Mouse (Mus musculus) heart, embryonic 10.5 days (tissue): Measurements from ENCODE around the gene Smoc1. TPM values are rescaled to one million over a fixed set of nuclear protein-coding genes. Genes with fewer than 3 reads are reported as not detected.

Experiments
- DNase-seq: peaks from one replicate; pipeline ENCODE4 v3.0.0-alpha.2; 2017; ENCODE audit warnings: low spot score
- H3K27ac ChIP-seq: fragments of 300-500 bp; sonication (generic); 2 replicates; pipeline ENCODE4 v1.5.1; 2016; ENCODE audit warnings: mild to moderate bottlenecking
- H3K27me3 ChIP-seq: fragments of 300-500 bp; sonication (generic); 2 replicates; pipeline ENCODE4 v1.6.1; 2016; ENCODE audit warnings: mild to moderate bottlenecking; ENCODE audit not compliant: poor library complexity, insufficient read depth, severe bottlenecking
- H3K36me3 ChIP-seq: fragments of 300-500 bp; sonication (generic); 2 replicates; pipeline ENCODE4 v1.6.1; 2016; ENCODE audit warnings: mild to moderate bottlenecking, moderate library complexity
- H3K4me1 ChIP-seq: fragments of 300-500 bp; sonication (generic); 2 replicates; pipeline ENCODE4 v1.6.1; 2016; ENCODE audit warnings: mild to moderate bottlenecking
- H3K4me3 ChIP-seq: fragments of 300-500 bp; sonication (generic); 2 replicates; pipeline ENCODE4 v1.5.1; 2016; ENCODE audit warnings: mild to moderate bottlenecking, moderate library complexity
- H3K9me3 ChIP-seq: fragments of 300-500 bp; sonication (generic); 2 replicates; pipeline ENCODE4 v1.6.1; 2016; ENCODE audit warnings: mild to moderate bottlenecking, moderate library complexity
- WGBS: fragments of 180-500 bp; shearing (Covaris S2); methylation state at CpG from one replicate; pipeline ENCODE4 v1.1.7; 2016; 5-methylcytosine and 5-hydroxymethylcytosine counted together
- polyA plus RNA-seq: library from polyadenylated mRNA; unstranded; fragments of >200 nt; fragmentation: Nextera tagmentation; extraction: Ambion mirVana; gene quantifications from 2 replicates; pipeline ENCODE4 v1.2.1, GENCODE M21; 2016

The Smoc1 gene
- polyA plus RNA-seq, 1 experiment from 2014 or later: 6.2 TPM

DNA sequence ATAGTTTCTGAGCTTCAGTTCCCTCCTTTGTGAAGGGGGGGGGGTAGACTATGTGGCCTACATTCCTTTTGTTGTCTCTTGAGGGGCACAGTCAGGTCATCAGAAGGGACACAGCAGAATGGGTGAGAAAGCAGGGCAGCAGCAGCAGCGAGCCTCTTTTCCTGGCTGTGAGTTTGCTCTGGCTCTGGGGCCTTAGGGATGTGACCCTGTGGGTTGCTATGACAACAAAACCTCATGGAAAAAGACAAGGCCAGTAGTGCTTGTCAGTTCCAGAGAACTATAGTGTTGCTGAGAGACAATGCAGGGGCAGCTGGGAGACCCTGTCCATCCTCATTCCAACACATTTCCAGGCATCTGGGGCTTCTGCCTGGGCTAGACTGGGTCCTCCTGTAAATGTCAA is 176.6 kb downstream of the Smoc1 start:
- H3K4me3 ChIP-seq: no peak overlapping the region
- H3K4me1 ChIP-seq: no peaks in the 10 kb centered on the region
- no peak for DNase-seq
- WGBS: 48% methylated on average over 1 of the region's 1 CpGs
- no peak overlapping the region for H3K27ac ChIP-seq
- H3K36me3 ChIP-seq: no peaks in the 10 kb centered on the region
- H3K9me3 ChIP-seq: no peaks in the 10 kb centered on the region
- H3K27me3 ChIP-seq: no peaks in the 10 kb centered on the region

DNA sequence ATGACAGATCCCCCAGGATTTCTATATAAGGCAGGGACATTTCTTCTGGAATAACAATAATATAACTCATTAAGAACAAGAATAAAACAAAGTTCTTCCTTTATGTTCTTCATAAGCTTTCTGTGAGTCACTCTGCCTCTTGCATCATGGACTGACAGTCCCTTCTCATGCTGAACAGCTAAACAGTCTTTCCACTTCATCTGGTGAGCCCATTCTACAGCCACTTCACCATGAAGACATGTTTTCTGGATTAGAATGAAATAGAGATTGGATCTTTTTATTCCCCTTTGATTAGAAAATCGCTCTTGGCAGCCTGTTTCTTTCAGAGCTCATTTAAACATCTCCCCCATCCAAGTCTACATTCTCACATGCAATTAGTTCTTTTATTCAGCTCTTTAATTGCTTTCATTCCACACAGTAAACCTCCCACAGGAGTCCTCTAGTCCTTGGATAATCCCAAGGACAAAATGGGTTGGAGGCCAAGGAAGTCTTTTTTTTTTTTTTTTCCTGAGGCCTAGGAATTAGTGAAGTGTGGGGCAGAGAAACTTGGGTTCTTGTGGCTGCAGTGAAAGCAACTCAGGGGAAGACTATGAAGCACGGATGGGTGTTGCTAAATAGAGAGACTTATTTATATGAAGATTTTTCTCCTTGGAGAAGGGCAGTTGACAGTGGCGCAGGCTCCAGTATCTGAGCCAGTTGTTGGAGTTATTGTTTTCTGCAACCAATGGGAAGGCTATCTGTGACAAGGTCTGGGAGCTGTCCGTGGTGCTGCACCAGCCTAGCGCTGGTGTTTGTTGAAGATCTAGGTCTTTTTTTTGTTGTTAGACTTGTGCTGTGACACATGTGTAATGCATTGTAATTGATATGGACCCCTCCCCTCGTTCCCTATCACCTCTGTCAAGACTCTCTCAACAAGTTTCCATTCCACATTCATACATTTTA is 179.3 kb downstream of the Smoc1 start:
- 27% methylated on average over 6 of the region's 6 CpGs for WGBS
- H3K27me3 ChIP-seq: no peaks in the 10 kb centered on the region
- H3K27ac ChIP-seq: no peak overlapping the region
- no peaks in the 10 kb centered on the region for H3K36me3 ChIP-seq
- H3K4me1 ChIP-seq: no peaks in the 10 kb centered on the region
- no peak overlapping the region for H3K4me3 ChIP-seq
- DNase-seq: no peak
- no peaks in the 10 kb centered on the region for H3K9me3 ChIP-seq

- no peak for DNase-seq
- WGBS: 50% methylated on average over 2 of the region's 2 CpGs
- no peaks in the 10 kb centered on the region for H3K36me3 ChIP-seq
- no peak overlapping the region for H3K4me3 ChIP-seq
- H3K27ac ChIP-seq: no peak overlapping the region
- no peaks in the 10 kb centered on the region for H3K4me1 ChIP-seq
- H3K27me3 ChIP-seq: no peaks in the 10 kb centered on the region
- H3K9me3 ChIP-seq: no peaks in the 10 kb centered on the region
These were observed 182.0 kb downstream of the Smoc1 start for GRCm38 (mm10) chr12:81208559-81208958.

DNA sequence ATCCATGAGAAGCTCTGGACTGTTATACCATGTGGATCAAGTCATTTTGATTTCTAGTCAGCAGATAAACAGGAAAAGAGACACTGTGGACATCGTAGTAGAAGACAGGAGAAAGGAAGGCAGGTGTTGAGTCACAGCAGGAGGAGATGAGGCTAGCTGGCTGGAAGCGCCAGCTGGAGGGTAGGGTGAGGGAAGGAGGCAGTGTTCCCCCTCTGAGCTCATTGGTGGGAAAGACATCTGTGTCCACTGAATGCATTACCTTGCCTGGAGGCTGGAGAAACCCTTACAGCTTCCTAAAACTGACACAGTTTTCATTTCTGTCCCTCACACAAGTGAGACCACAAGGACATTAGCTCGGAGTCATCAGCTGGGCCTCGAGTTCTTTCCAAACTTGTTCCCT is 192.7 kb downstream of the Smoc1 start:
- no peaks in the 10 kb centered on the region for H3K4me1 ChIP-seq
- peak; percentile 36 for DNase-seq
- no peaks in the 10 kb centered on the region for H3K27me3 ChIP-seq
- no peaks in the 10 kb centered on the region for H3K36me3 ChIP-seq
- 64% methylated on average over 4 of the region's 4 CpGs for WGBS
- no peak overlapping the region for H3K27ac ChIP-seq
- no peaks in the 10 kb centered on the region for H3K9me3 ChIP-seq
- H3K4me3 ChIP-seq: no peak overlapping the region

DNA sequence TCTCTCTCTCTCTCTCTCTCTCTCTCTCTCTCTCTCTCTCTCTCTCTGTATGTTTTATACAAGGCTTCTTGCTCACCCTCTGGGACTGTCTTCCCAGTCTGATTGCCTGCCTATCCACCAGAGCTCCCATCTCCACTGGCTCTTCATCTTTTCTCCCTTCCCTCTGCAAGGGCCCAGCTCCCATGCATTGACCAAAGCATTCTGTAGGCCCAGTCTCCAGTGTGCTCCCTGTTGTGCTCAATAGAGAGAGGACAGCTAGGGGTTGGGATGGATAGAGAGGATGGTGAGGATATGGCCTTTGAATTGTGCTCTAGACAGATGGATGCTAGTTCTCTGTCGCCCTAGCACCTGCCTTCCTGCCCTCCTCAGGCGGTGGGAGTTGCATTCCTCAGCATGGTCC is 196.7 kb downstream of the Smoc1 start:
- Histone ChIP-seq H3K27me3 (0 out of 2 replicates have a peak, but pooled peaks cover 4% of the 10 kb centered on the region), H3K36me3 (no peaks in the 10 kb centered on the region), H3K27ac (no peak overlapping the region), H3K9me3 (no peaks in the 10 kb centered on the region), H3K4me3 (no peak overlapping the region), H3K4me1 (no peaks in the 10 kb centered on the region)
- peak; percentile 64 for DNase-seq
- 65% methylated on average over 2 of the region's 2 CpGs for WGBS

- Histone ChIP-seq H3K4me1 (no peaks in the 10 kb centered on the region), H3K27ac (no peak overlapping the region), H3K9me3 (no peaks in the 10 kb centered on the region), H3K27me3 (0 out of 2 replicates have a peak, but pooled peaks cover 4% of the 10 kb centered on the region), H3K4me3 (no peak overlapping the region), H3K36me3 (no peaks in the 10 kb centered on the region)
- peak; percentile 53 for DNase-seq
- WGBS: 59% methylated on average over 2 of the region's 2 CpGs
These were observed 198.2 kb downstream of the Smoc1 start for GRCm38 (mm10) chr12:81224843-81225242.

- DNase-seq: peak; percentile 73
- WGBS: 48% methylated on average over 6 of the region's 6 CpGs
- Histone ChIP-seq H3K9me3 (no peaks in the 10 kb centered on the region), H3K4me1 (no peaks in the 10 kb centered on the region), H3K27ac (no peak overlapping the region), H3K36me3 (no peaks in the 10 kb centered on the region), H3K4me3 (no peak overlapping the region), H3K27me3 (0 out of 2 replicates have a peak, but pooled peaks cover 4% of the 10 kb centered on the region)
These were observed 199.5 kb downstream of the Smoc1 start for GRCm38 (mm10) chr12:81225966-81226577.

DNA sequence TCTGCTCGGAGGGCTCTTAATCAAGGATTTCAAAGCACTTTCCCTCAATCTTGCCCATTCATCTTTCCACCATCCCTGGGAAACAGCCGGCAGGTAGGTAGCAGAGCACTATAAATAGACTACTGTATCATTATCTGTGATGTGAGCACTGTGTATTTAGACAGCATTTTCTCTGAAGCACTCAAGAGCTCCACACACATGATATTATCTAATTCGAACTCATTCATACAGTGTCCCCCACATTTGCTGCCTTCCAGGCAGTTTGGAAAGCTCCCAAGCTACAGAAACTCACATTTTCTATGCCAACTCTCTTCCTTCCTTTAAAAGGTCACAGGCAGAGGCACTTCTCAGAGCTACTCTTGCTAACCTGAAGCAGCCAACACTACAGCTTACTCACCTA is 200.0 kb downstream of the Smoc1 start:
- Histone ChIP-seq H3K36me3 (no peaks in the 10 kb centered on the region), H3K4me1 (no peaks in the 10 kb centered on the region), H3K9me3 (no peaks in the 10 kb centered on the region), H3K4me3 (no peak overlapping the region), H3K27ac (no peak overlapping the region), H3K27me3 (0 out of 2 replicates have a peak, but pooled peaks cover 4% of the 10 kb centered on the region)
- 53% methylated on average over 3 of the region's 3 CpGs for WGBS
- DNase-seq: peak; percentile 3

- 70% methylated on average over 5 of the region's 5 CpGs for WGBS
- peak; percentile 35 for DNase-seq
- Histone ChIP-seq H3K27me3 (0 out of 2 replicates have a peak, but pooled peaks cover 4% of the 10 kb centered on the region), H3K4me1 (no peaks in the 10 kb centered on the region), H3K36me3 (no peaks in the 10 kb centered on the region), H3K4me3 (no peak overlapping the region), H3K9me3 (no peaks in the 10 kb centered on the region), H3K27ac (no peak overlapping the region)
These were observed 201.3 kb downstream of the Smoc1 start for GRCm38 (mm10) chr12:81227767-81228460.

GRCm38 (mm10) chr12:81233746-81234380 is 207.3 kb downstream of the Smoc1 start:
- Histone ChIP-seq H3K4me1 (no peaks in the 10 kb centered on the region), H3K9me3 (no peaks in the 10 kb centered on the region), H3K27ac (no peak overlapping the region), H3K36me3 (no peaks in the 10 kb centered on the region), H3K27me3 (no peaks in the 10 kb centered on the region), H3K4me3 (no peak overlapping the region)
- 84% methylated on average over 1 of the region's 1 CpGs for WGBS
- DNase-seq: peak; percentile 25

DNA sequence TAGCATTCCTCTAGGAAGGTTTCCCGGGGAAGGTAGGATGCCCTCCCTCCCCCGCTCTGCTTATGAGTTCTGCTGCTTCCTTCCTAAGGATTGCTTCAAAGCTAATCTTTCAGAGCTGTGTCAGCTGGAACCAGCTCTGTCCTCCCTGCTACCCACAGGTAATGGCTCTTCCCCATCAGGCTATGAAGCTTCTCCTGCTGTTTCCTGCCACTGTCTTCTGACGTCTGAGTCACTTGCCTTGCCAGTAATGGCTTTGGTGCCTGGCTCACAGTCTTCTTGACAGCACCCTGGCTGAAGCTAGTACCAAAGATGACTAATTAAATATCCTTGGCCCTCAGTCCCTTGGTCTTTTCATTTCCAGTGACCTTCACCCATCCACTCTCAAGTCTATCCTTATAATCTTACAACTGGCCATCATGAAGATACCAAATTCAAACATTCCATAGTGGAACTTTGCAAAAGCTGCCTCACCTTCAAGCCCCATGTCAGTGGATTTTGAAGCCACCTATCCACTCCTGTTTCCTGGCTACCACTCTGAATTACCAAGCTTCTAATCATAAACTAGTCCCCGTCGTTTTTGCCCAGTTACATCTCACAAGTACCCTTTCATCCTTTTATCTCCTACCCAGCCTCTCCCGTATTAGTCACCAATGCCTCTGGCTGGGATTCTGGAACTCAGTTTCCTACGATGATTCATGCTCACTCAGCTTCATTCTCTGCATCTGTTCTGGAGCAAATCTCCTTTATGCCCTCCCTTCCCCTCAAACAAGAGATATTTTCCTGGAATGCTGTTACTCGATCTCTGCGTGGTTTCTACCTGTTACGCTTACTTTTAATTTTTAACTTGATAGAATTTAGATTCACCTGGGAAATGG is 209.1 kb downstream of the Smoc1 start:
- Histone ChIP-seq H3K9me3 (no peaks in the 10 kb centered on the region), H3K4me3 (no peak overlapping the region), H3K4me1 (no peaks in the 10 kb centered on the region), H3K27ac (no peak overlapping the region), H3K27me3 (no peaks in the 10 kb centered on the region), H3K36me3 (no peaks in the 10 kb centered on the region)
- 70% methylated on average over 10 of the region's 10 CpGs for WGBS
- DNase-seq: peak; percentile 39
